Mouse (Mus musculus): ENCODE data around the gene Tmem183a.
A peak's percentile ranks its signal among the peaks of the same experiment; 100 is the strongest.

- peak; percentile 96 for TF ChIP-seq POLR2A (IDR thresholded peaks at IDR 0.05; ENCODE audit: insufficient read depth, low read depth, low read length)
- TF ChIP-seq CTCF (IDR thresholded peaks at IDR 0.05; ENCODE audit: insufficient read depth, low read depth, low read length) = no peak
Observed at GRCm38 (mm10) chr1:134361857-134362212, at the start of gene Tmem183a.
